Mouse (Mus musculus): ENCODE results near the gene Ecsit.

GRCm38 (mm10) chr9:22030386-22030785, 54.9 kb downstream of the Ecsit start:
- TF ChIP-seq CTCF (IDR thresholded peaks at IDR 0.05; ENCODE audit: borderline replicate concordance, insufficient read depth, low read depth, low read length), result no peak
- TF ChIP-seq POLR2A (IDR thresholded peaks at IDR 0.05; ENCODE audit: borderline replicate concordance, insufficient read depth, low read length), result no peak
